Mouse (Mus musculus) urinary bladder, postnatal 10 days (tissue): ENCODE results near the gene Vmn1r78.
"Not testable (repeated sequence)": the region's sequence is repeated elsewhere in the genome, so short reads cannot be mapped to it uniquely, and the experiment has no call there.

Source experiments
- DNase-seq: peaks from one replicate; pipeline ENCODE4 v3.0.0; 2022; ENCODE audit warnings: low spot score

The Vmn1r78 gene

DNA sequence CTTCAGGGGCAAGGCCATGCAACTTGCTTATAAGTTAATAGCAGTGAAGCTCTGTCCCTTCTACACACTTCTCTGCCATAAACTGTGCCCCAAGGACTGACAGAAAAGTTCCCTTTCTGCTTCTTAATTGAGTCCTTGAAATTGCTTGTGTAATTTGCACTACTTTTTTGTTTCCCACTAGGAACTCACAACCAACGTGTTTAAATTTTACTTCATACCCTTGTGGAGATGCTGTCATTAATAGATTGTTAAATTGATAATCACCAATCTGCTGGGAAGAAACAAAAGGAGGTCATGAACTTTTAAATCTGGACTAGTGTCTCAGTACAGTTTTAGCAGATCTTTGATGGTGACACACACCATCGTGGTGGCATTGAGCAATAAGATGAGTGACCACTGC is at the start of gene Vmn1r78:
Gene Vmn1r78, plus strand, starts transcription at position 301 of the 400 bp plus-strand sequence.
- DNase-seq = no peak

DNA sequence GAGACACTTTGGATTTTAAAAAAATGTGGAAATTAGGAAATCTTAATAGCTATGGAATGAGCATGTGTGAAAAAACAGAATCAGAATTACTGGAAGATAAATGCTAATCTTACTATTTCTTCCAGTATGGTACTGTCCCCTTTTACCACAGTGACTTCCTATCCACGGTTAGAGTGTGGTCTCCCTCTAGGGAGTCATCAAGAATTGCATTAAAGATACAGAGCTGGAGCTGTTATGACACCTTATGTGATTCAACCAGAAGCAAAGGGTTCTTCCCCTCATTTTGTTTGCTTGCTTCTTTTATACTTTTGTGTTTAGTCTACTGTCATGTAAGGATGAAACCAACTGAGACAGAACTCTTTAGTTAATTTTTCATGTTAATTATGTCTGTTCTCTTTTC is 6.4 kb downstream of the Vmn1r78 start:
- DNase-seq = not testable (repeated sequence)

DNA sequence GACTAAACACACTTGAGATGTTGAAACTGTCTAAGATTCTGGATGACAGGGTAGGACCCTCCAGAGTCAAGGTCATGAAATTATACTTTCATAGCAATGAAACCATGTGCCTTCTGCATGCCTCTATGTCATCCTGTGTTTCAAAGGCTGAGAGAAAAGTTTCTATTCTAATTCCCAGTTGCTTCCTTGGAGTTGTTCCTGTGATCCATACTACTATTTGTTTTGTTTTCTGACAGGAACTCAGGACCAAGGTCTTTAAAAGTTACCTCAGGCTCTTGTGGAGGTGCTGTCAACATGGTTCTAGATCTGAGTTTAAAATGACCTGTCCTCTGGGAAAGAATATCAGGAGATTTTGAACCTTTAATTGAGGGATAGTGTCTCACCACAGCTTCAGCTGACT is 20.9 kb downstream of the Vmn1r78 start, which contains the start of gene Vmn1r79:
Gene Vmn1r79, plus strand, starts transcription at position 301 of the 400 bp plus-strand sequence.
- not testable (repeated sequence) for DNase-seq

- DNase-seq = not testable (repeated sequence)
Observed at GRCm38 (mm10) chr7:12172926-12173325, 22.9 kb downstream of the Vmn1r78 start.

- no peak for DNase-seq
Observed at GRCm38 (mm10) chr7:12188986-12189385, 38.9 kb downstream of the Vmn1r78 start, which contains the start of gene Vmn1r80. TSS of gene Vmn1r80 (plus strand) at chr7:12189286.

DNA sequence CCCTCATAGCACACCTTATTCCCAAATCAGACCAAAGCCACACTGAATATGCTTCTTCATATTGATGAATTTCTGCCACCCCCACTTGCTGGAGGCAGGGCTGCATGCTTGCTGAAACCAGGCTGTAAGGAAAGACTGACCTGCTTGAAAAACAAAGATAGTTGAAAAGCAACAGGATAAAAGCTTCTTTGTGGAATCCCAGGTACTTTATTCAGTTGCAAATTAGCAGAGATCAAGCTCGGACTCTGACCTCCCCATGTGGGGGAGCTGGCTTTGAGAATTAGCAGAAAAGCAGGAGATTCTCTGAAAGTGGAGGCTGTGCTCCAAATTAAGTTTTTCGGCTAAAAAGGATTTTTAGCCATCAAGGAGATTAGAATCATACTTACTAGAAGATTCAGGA is 54.1 kb downstream of the Vmn1r78 start:
- no peak for DNase-seq
